Mouse (Mus musculus): ENCODE data around the gene Pbx3. TPM values are rescaled to one million over a fixed set of nuclear protein-coding genes. Genes with fewer than 3 reads are reported as not detected.

The Pbx3 gene
- polyA plus RNA-seq, 1 experiment from 2014 or later = 92.9 TPM

GRCm38 (mm10) chr2:34370725-34371440, 2.1 kb downstream of the Pbx3 start:
- H3K4me1 ChIP-seq = peaks cover 18% of the 10 kb centered on the region; the same call in 1 of the 2 replicates
- no peak for ATAC-seq (ENCODE audit: low FRiP score, low read depth)
- peak overlapping the region; percentile 91 for H3K4me2 ChIP-seq (replicated peaks)
- peak overlapping the region; percentile 95 for H3K4me3 ChIP-seq
- no peaks in the 10 kb centered on the region for H3K36me3 ChIP-seq
- H3K9ac ChIP-seq = peak overlapping the region; percentile 99
- WGBS = under 1% methylated on average over 42 of the region's 42 CpGs
- H3K27ac ChIP-seq = peak overlapping the region; percentile 100
- H3K9me3 ChIP-seq = no peaks in the 10 kb centered on the region
- no peaks in the 10 kb centered on the region for H3K27me3 ChIP-seq (replicated peaks)

- Histone ChIP-seq H3K27me3 (replicated peaks) (no peaks in the 10 kb centered on the region), H3K4me2 (replicated peaks) (peak overlapping the region; percentile 91), H3K27ac (peak overlapping the region; percentile 100; the same call in 1 of the 2 replicates), H3K9me3 (no peaks in the 10 kb centered on the region), H3K4me3 (peak overlapping the region; percentile 95), H3K36me3 (no peaks in the 10 kb centered on the region), H3K4me1 (peaks cover 18% of the 10 kb centered on the region; the same call in 1 of the 2 replicates), H3K9ac (peak overlapping the region; percentile 99)
- 4% methylated on average over 7 of the region's 7 CpGs for WGBS
- no peak for ATAC-seq (ENCODE audit: low FRiP score, low read depth)
These were observed 2.6 kb downstream of the Pbx3 start for GRCm38 (mm10) chr2:34370349-34370724.

GRCm38 (mm10) chr2:34368396-34368795, 4.5 kb downstream of the Pbx3 start:
- H3K9ac ChIP-seq = peak overlapping the region; percentile 52
- no peaks in the 10 kb centered on the region for H3K36me3 ChIP-seq
- peak overlapping the region; percentile 32 for H3K4me3 ChIP-seq
- ATAC-seq (ENCODE audit: low FRiP score, low read depth) = no peak
- 22% methylated on average over 6 of the region's 6 CpGs for WGBS
- peak overlapping the region; percentile 15; the same call in 1 of the 2 replicates for H3K27ac ChIP-seq
- H3K4me1 ChIP-seq = peaks cover 15% of the 10 kb centered on the region; the same call in 1 of the 2 replicates
- H3K9me3 ChIP-seq = no peaks in the 10 kb centered on the region
- peak overlapping the region; percentile 59 for H3K4me2 ChIP-seq (replicated peaks)
- no peaks in the 10 kb centered on the region for H3K27me3 ChIP-seq (replicated peaks)

GRCm38 (mm10) chr2:34367024-34367423, 5.9 kb downstream of the Pbx3 start:
- ATAC-seq (ENCODE audit: low FRiP score, low read depth) = no peak
- H3K4me1 ChIP-seq = peaks cover 12% of the 10 kb centered on the region; the same call in 1 of the 2 replicates
- no peaks in the 10 kb centered on the region for H3K9me3 ChIP-seq
- 9% methylated on average over 2 of the region's 2 CpGs for WGBS
- H3K36me3 ChIP-seq = no peaks in the 10 kb centered on the region
- peak overlapping the region; percentile 31 for H3K4me2 ChIP-seq (replicated peaks)
- H3K27ac ChIP-seq = no peak overlapping the region
- H3K4me3 ChIP-seq = no peak overlapping the region
- H3K9ac ChIP-seq = no peak overlapping the region
- H3K27me3 ChIP-seq (replicated peaks) = no peaks in the 10 kb centered on the region

- Histone ChIP-seq H3K4me3 (no peak overlapping the region), H3K36me3 (no peaks in the 10 kb centered on the region), H3K9ac (no peak overlapping the region), H3K4me2 (replicated peaks) (no peak overlapping the region), H3K9me3 (no peaks in the 10 kb centered on the region), H3K27me3 (replicated peaks) (no peaks in the 10 kb centered on the region), H3K27ac (no peak overlapping the region), H3K4me1 (peaks cover 30% of the 10 kb centered on the region)
- WGBS = 11% methylated on average over 1 of the region's 1 CpGs
- ATAC-seq (ENCODE audit: low FRiP score, low read depth) = no peak
These were observed 9.3 kb downstream of the Pbx3 start for GRCm38 (mm10) chr2:34363678-34364077.

- peak overlapping the region; percentile 3; the same call in 1 of the 2 replicates for H3K27ac ChIP-seq
- H3K36me3 ChIP-seq = no peaks in the 10 kb centered on the region
- no peaks in the 10 kb centered on the region for H3K27me3 ChIP-seq (replicated peaks)
- H3K9me3 ChIP-seq = no peaks in the 10 kb centered on the region
- peaks cover 37% of the 10 kb centered on the region for H3K4me1 ChIP-seq
- H3K9ac ChIP-seq = no peak overlapping the region
- H3K4me2 ChIP-seq (replicated peaks) = 0 out of 2 replicates have a peak overlapping the region, but pooled peaks have one; percentile 1
- WGBS = 26% methylated on average over 7 of the region's 7 CpGs
- no peak for ATAC-seq (ENCODE audit: low FRiP score, low read depth)
- no peak overlapping the region for H3K4me3 ChIP-seq
These were observed 17.1 kb downstream of the Pbx3 start for GRCm38 (mm10) chr2:34355801-34356211.

GRCm38 (mm10) chr2:34352006-34352405, 20.9 kb downstream of the Pbx3 start:
- no peak overlapping the region for H3K27ac ChIP-seq
- no peak overlapping the region for H3K4me3 ChIP-seq
- H3K9me3 ChIP-seq = no peaks in the 10 kb centered on the region
- H3K4me2 ChIP-seq (replicated peaks) = no peak overlapping the region
- H3K36me3 ChIP-seq = no peaks in the 10 kb centered on the region
- peaks cover 17% of the 10 kb centered on the region for H3K4me1 ChIP-seq
- H3K27me3 ChIP-seq (replicated peaks) = no peaks in the 10 kb centered on the region
- ATAC-seq (ENCODE audit: low FRiP score, low read depth) = no peak
- no peak overlapping the region for H3K9ac ChIP-seq

- Histone ChIP-seq H3K27me3 (replicated peaks) (no peaks in the 10 kb centered on the region), H3K36me3 (peaks cover 5% of the 10 kb centered on the region; the same call in 1 of the 2 replicates), H3K4me3 (no peak overlapping the region), H3K27ac (no peak overlapping the region), H3K9me3 (no peaks in the 10 kb centered on the region), H3K4me1 (peaks cover 6% of the 10 kb centered on the region; the same call in 1 of the 2 replicates), H3K9ac (no peak overlapping the region), H3K4me2 (replicated peaks) (no peak overlapping the region)
- no peak for ATAC-seq (ENCODE audit: low FRiP score, low read depth)
- WGBS = 59% methylated on average over 6 of the region's 6 CpGs
These were observed 25.8 kb downstream of the Pbx3 start for GRCm38 (mm10) chr2:34347096-34347495.

GRCm38 (mm10) chr2:34298664-34299063, 74.3 kb downstream of the Pbx3 start:
- H3K4me2 ChIP-seq (replicated peaks) = no peak overlapping the region
- H3K36me3 ChIP-seq = no peaks in the 10 kb centered on the region
- no peak overlapping the region for H3K4me3 ChIP-seq
- H3K9ac ChIP-seq = no peak overlapping the region
- no peaks in the 10 kb centered on the region for H3K27me3 ChIP-seq (replicated peaks)
- H3K4me1 ChIP-seq = no peaks in the 10 kb centered on the region
- H3K9me3 ChIP-seq = no peaks in the 10 kb centered on the region
- no peak for ATAC-seq (ENCODE audit: low FRiP score, low read depth)
- H3K27ac ChIP-seq = no peak overlapping the region
- WGBS = 92% methylated on average over 1 of the region's 1 CpGs

- no peak overlapping the region for H3K4me3 ChIP-seq
These were observed 74.7 kb downstream of the Pbx3 start for GRCm38 (mm10) chr2:34298202-34298601.

GRCm38 (mm10) chr2:34289726-34290125, 83.2 kb downstream of the Pbx3 start:
- Histone ChIP-seq H3K4me2 (replicated peaks) (no peak overlapping the region), H3K27me3 (replicated peaks) (no peaks in the 10 kb centered on the region), H3K9ac (no peak overlapping the region), H3K4me1 (peaks cover 20% of the 10 kb centered on the region), H3K4me3 (no peak overlapping the region), H3K27ac (no peak overlapping the region), H3K36me3 (no peaks in the 10 kb centered on the region), H3K9me3 (no peaks in the 10 kb centered on the region)
- 78% methylated on average over 1 of the region's 1 CpGs for WGBS
- ATAC-seq (ENCODE audit: low FRiP score, low read depth) = no peak

More at GRCm38 (mm10) chr2:34298202-34298601, 74.7 kb downstream of the Pbx3 start:
- Histone ChIP-seq H3K9ac (no peak overlapping the region), H3K9me3 (no peaks in the 10 kb centered on the region), H3K4me1 (no peaks in the 10 kb centered on the region), H3K27ac (no peak overlapping the region), H3K27me3 (replicated peaks) (no peaks in the 10 kb centered on the region), H3K36me3 (no peaks in the 10 kb centered on the region), H3K4me2 (replicated peaks) (no peak overlapping the region)
- ATAC-seq (ENCODE audit: low FRiP score, low read depth) = no peak
- 97% methylated on average over 3 of the region's 3 CpGs for WGBS

- H3K36me3 ChIP-seq = no peaks in the 10 kb centered on the region
- ATAC-seq (ENCODE audit: low FRiP score, low read depth) = no peak
- WGBS = 65% methylated on average over 2 of the region's 2 CpGs
- H3K9me3 ChIP-seq = no peaks in the 10 kb centered on the region
- peaks cover 23% of the 10 kb centered on the region for H3K4me1 ChIP-seq
- H3K4me2 ChIP-seq (replicated peaks) = no peak overlapping the region
- no peak overlapping the region for H3K4me3 ChIP-seq
- H3K9ac ChIP-seq = no peak overlapping the region
- H3K27me3 ChIP-seq (replicated peaks) = no peaks in the 10 kb centered on the region
- H3K27ac ChIP-seq = no peak overlapping the region
These were observed 88.7 kb downstream of the Pbx3 start for GRCm38 (mm10) chr2:34284239-34284638.

- Histone ChIP-seq H3K4me1 (peaks cover 17% of the 10 kb centered on the region; the same call in 1 of the 2 replicates), H3K27me3 (replicated peaks) (no peaks in the 10 kb centered on the region), H3K9me3 (no peaks in the 10 kb centered on the region), H3K4me2 (replicated peaks) (no peak overlapping the region), H3K9ac (no peak overlapping the region), H3K27ac (no peak overlapping the region), H3K36me3 (no peaks in the 10 kb centered on the region), H3K4me3 (no peak overlapping the region)
- ATAC-seq (ENCODE audit: low FRiP score, low read depth) = no peak
- WGBS = 64% methylated on average over 3 of the region's 3 CpGs
These were observed 91.9 kb downstream of the Pbx3 start for GRCm38 (mm10) chr2:34280996-34281395.

All from neural tube, embryonic 12.5 days (tissue).